Mouse (Mus musculus) urinary bladder, adult 18-20 months (tissue): ENCODE measurements around the gene Robo2.

Experiments used
- DNase-seq, 2 experiments: peaks; one replicate each; pipeline ENCODE4 v3.0.0; 2022; ENCODE audit warnings: low spot score in 2 of 2, mixed read lengths in 2 of 2

Robo2 gene

DNA sequence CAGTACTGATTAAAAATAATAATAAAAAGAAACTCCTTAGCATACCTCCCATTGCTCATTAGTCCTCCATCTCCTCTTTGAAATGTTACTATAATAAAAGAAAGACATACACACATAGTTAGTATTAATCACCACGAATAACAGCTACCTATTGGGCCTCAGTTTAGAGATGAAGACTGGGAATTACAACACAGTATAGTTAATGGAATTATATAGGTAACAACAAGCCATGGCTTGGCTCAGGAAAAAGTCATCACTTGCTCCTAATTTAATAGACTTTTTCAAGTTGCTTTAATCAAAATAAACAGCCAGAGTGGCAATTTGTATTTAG is 471.4 kb downstream of the Robo2 start:
- no peak for DNase-seq

DNA sequence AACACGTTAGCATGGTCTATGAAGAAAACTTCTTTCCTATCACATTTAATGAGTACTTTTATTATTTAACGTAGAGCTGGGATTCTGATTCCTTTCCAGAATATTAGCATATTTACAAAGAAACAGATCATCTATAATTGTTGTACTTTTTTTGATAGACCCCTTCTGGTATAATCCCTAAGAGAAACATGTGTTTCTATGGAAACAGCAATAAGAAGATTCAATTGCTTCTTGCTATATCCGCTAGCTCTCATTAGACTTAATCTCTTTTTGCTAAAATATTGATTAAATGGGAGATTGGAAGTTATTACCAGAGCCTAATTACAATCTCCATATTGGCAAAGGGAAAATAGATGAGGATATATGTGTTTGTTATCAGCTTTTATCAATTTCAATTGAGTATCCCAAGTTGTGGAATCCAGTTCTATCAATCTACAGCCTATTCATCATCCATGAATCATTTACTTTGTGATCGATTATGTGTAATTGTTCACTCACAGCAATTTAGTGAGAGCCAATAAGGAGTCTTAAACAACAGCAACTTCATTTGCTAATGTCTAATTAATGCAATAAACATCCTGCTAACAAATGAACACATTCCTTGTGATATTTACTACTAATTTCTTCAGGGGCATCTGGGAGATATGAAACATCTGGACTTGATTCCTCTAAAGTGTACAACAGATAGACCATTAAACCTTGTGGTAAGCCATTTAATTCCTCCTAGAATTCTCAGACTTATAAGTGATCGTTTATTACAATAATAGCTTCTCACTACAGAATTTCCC is 472.0 kb downstream of the Robo2 start:
- DNase-seq = no peak

DNA sequence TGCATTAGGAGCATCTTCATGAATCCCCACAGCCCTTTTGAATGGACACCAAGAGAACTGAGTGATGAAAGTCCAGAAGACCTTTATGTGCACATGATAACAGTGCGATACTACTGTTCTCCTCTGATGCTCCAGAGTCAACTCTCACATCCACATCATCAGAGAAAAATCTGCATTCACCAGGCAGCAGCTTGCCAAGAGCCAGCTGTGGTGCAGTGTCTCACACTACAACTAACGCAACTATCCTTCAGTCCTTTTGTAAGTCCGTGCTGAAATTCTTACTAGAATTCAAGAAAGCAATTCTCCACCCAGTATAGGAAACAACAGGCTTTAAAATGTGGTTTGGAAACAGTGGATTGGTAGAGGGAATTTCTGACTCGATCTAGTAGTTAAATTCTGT is 481.3 kb downstream of the Robo2 start:
- DNase-seq = no peak

DNA sequence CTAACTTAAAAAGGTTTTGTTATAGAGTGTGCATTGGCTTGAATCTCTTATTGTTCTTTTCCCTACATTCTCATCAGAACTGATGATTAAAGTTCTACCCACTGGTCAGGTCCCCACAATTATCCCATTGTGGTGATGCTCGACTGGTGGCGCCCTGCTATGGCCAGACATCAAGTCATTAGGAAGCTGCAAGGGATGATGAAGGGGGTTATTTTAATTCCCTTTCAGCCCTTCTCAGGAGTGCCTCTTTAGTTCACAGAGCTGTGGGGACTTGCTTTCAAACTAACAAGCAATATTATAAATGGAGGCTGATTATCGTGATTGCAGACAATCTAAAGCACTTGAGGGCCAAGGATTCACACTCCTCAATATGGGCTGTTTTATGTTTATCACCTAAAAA is 484.1 kb downstream of the Robo2 start:
- DNase-seq = no peak

DNA sequence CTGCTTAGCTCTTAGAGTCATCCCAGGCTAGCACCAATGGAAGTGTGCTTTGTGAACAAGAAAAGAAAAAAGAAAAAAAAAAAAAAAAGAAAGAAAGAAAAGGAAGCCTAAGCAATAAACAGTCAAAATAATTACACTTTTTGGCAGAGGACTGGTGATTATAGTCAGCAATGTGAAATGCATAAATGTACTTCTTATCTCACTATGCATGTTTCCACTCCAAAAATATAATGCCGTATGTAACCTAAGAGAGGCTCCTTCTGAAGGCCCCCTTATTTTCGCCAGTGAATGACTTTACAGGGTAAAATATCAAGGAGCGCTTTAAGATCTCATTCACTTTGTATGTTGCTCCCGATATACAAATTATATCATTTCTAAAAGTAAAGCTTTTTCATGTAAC is 496.2 kb downstream of the Robo2 start:
- DNase-seq = no peak

DNA sequence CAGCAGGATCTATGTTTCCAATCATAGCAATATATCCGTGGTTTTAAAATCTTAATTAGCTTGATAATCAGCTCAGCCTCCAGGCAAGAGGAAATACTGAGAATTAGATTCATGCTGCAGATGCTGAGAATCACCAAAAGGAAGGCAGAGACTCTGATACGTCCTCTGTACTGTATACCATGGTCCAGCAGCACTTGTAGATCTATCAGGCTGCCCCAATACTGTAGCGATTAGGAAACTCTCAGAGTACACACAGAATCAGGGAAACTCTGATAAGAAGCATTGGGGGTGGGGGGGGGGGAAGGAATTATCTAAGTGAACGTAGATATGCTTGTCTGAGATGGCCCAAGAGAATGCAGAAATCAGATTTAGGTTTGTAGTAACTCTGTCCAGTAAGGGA is 496.7 kb downstream of the Robo2 start:
- no peak for DNase-seq

DNA sequence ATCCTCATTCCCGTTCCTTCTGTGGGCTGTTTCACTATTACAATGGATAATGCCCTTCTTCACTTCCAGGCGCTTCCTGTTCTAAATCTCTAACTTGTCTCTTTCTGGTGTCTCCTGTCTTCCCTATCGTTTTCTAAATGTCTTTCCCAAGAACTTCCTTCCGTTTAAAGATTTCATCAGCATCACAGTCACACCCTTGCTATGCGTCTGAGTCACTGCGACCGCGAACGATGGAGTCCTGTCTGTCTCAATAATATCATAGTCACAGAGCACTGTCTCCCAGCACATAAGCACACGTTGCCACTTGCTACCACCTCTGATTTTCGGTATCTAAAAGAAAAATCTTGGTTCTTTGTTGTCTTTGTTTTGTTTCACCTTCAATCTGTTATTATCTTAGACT is 503.1 kb downstream of the Robo2 start:
- no peak for DNase-seq

DNA sequence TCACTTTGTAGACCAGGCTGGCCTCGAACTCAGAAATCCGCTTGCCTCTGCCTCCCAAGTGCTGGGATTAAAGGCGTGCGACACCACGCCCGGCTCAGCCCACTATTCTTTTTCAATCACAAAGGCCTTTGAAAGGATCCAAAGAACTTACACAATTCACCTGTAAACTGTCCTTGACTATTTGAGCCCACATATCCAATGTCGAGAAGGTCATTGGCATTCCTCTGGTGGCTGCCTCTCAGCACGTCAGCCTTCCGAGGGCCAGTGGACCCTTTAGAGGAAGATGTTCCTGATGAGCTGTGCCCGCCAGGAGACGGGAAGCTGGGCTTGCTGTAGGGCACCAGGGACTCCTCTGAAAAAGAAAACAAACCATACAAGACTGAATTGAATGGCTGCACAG is 514.8 kb downstream of the Robo2 start:
- no peak for DNase-seq

DNA sequence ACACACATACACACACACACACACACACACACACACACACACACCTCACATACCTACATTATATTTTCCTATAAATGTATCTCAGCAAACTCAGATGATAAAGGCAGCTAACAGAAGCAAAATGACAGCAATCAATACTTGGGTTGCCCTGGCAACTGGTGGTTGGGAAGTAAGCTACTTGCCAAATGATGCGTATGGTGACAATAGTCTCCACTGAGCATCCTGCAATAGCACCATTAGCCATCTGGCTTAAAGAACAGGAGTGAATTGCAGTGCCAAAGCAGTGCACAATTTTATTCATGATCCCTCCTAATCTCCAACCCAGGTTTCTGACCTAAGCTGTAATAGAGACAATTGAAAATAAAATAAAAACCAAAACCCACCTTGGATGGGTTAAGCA is 529.7 kb downstream of the Robo2 start:
- DNase-seq = no peak

DNA sequence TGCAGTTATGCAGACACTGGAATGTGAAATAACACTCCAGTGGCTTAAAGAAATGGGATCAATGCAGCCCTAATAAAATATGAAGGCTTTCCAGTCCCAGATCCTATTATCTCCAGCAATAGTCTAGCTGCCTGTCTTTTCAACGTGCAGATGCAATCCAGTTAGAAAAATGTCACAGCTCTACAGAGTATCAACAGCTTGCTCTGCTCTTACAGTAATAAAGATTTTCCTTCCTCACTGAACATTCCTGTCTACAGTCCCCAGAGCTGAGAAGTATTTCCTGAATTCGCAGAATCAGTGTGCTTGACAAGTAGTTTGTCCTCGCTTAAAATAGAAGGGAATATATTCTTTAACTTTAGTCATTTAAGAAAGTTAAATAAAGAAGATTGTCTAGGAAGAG is 533.7 kb downstream of the Robo2 start:
- DNase-seq = no peak

DNA sequence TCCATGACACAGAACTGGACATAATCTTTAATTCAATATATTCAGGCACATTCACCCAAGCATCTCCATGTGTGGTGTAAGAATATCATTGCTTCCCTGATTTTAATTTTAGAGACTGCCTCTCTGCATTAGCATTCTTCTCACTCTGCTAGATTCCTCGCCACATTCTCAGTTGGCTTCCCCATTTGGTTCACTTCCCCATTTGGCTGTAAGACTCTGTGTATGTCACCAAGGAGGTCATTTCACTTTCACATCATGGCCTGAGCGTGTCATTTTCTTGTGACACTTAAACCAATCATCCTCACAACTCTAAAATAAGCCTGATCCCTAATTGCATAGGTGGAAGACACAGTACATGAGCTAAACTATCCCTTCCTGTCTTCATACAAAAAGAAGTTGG is 536.6 kb downstream of the Robo2 start:
- DNase-seq = no peak

DNA sequence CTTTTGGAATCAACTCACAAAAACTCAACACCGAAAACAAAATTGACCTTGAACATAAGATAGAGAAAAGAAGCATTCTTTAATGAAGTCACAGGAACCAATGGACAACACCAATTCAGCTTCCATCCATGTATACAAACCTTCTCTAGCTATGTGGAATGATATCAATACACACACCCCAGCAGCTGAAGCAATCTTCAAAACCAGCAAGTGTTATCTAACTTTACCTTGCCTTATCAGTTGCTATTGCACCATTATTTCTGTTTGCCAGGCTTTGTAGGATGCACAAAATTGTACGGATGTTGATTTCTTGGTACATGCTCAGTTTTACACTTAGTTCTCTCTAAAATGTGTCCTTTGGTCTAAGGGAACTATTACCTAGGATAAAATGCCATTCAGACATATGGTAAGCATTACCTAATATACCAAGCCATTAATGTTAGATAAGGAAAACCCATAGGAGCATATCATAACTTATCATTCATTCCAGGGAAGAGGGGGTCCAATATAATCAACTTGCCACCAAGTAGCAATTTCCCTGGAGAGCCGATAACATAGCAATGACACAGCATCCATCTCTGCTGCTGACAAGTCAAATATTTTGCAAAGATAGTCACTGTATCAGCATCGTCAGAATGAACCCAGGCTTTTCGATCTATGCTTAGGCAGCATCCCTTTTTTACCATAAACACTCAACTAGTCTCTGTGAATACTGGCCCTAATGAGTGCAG is 537.6 kb downstream of the Robo2 start:
- DNase-seq = no peak

DNA sequence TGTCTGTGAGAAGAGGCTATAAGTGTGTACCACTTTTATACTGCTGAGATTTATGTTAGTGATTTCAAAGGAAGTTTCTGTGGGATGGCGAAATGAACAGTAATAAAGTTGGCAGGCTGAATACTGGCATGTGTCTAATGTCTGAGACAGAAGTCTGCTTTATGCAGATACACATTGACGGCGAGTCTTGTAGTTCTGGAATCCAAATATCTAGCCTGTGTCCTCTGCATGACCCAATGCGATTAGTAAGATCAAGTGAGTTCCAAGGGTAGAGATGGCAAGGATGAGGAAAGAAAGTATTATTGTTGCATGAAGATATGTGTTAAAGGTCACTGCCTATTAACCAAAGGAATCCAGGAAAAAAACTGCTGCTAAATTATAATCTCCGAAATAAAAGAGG is 541.3 kb downstream of the Robo2 start:
- no peak for DNase-seq

DNA sequence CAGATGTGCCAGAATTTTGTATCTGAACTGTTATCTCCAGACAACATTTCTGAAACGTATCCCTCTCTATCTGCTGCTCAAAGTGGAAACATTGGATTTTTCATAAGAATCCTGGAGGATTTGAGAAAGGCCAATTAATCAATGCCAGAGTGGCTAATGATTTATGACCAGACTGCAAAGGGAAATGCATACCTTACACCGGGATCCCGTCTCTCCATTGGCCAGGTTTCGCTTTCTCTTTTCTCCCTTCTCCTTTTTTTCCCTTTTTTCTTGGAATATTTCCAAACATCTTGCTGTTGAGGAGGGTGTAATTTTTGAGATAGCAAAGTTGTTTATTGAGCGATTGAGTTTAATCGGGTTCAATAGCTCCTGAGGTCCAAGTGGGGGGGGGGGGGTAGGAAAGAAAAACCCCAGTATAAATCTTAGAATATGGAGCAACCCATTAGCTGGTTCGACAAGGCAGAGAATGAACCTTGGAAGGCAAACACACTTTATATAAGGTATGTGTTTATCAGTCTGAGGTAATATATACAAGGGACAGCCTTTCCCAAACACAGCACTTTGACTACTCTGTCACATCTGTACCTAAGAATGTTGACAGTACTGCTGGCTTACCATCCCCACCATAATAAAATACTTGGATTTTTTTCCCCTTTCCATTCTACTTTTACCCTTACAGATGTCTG is 542.0 kb downstream of the Robo2 start:
- no peak for DNase-seq

DNA sequence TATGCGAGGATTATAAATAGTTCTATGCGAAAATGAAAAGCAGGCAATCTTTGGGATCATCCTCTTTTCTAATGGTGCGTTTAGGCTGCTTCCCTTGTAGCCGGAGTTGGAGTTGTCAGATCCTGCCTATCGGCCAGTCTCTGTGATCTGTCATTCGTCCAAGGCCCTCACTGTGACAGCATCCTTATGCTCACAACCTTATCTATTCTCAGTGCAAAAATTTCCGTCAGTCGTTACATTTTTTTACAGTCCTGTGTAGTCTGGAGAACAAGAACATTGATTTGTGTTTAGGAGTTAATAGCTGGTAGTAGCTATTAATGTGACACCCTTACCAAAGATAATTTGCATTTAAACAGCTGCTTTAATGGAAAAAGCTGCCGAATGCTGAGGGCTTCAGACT is 547.0 kb downstream of the Robo2 start:
- no peak for DNase-seq

DNA sequence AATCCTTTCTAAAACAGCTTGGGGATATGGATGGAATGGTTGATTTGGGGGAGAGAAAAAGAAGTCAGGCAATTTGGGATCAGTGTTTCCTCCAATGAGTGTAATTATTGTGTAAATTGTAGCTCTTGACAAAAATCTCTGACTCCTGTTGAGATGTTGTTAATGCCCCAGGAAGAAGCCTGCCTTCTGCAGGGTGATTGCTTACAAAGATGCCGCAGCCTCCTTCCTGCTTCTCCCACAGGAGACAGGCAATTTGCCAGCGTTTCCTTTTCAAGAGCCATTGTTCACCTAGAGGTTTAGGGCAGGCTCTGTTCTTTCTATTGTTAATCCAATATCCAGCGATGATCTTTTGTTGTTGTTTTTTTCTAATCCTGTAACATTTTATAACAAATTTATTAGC is 547.9 kb downstream of the Robo2 start:
- no peak for DNase-seq

DNA sequence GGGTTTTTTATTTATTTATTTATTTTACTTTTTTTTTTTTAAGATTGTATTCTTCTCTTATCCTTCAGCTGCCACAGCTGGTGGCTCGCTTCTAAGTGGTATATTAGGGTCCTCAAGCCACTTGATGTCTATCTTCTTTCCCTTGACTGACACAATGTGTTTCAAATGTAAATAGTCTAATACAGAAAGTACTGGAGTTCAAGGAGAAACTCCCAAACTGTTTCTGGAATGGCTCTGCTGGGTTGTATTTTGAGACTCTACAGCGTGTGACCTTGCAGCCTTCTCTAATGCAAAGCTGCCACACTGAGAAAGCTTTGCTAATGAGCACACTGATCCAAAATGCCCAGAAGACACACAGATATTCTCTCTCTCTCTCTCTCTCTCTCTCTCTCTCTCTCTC is 552.9 kb downstream of the Robo2 start:
- no peak for DNase-seq

DNA sequence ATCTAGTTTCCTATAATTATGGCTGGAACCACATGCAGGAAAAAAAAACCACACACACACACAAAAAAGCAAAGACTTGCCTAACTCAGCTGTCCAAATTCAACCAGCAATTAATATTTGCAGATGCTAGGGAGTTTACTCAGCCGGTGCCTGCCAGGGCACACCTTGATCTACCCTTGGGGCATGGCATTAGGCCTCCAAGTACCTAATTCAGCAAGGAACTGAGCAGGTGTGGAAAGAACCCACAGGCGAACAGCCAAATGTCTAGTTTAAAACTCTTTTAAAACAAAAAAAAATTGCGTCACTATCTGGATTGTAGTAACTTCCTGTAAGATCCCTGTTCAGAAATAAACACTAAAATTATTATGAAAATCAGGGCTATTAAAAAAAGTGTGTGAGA is 555.8 kb downstream of the Robo2 start:
- DNase-seq = no peak
